Mouse (Mus musculus) ES-Bruce4 (cell line): ENCODE measurements around the gene Clasrp. TPM values are rescaled to one million over a fixed set of nuclear protein-coding genes. Genes with fewer than 3 reads are reported as not detected.
"Not testable (repeated sequence)": the region's sequence is repeated elsewhere in the genome, so short reads cannot be mapped to it uniquely, and the experiment has no call there.

Source experiments
- H3K27ac ChIP-seq: 2 replicates; pipeline ENCODE4 v1.5.1; 2012; ENCODE audit warnings: low read length, inconsistent platforms; ENCODE audit not compliant: insufficient read depth
- H3K27me3 ChIP-seq: 2 replicates; pipeline ENCODE4 v1.6.1; 2012; ENCODE audit warnings: mild to moderate bottlenecking, low read length, inconsistent platforms; ENCODE audit not compliant: control insufficient read depth, poor library complexity, insufficient read depth, severe bottlenecking
- H3K36me3 ChIP-seq: 2 replicates; pipeline ENCODE4 v1.6.1; 2012; ENCODE audit warnings: inconsistent platforms, mild to moderate bottlenecking, low read length, moderate library complexity; ENCODE audit not compliant: control insufficient read depth, poor library complexity, insufficient read depth, severe bottlenecking
- H3K4me1 ChIP-seq: one replicate; pipeline ENCODE4 v1.8.1; 2011; ENCODE audit warnings: low read length; ENCODE audit not compliant: control insufficient read depth, insufficient read depth
- H3K4me3 ChIP-seq: 2 replicates; pipeline ENCODE4 v1.5.1; 2011; ENCODE audit warnings: low read depth, mild to moderate bottlenecking, low read length
- H3K9ac ChIP-seq: 2 replicates; pipeline ENCODE4 v1.6.1; 2012; ENCODE audit warnings: low read depth, mild to moderate bottlenecking, inconsistent platforms; ENCODE audit not compliant: poor library complexity, severe bottlenecking
- H3K9me3 ChIP-seq: replicated peaks from 2 replicates; pipeline ENCODE4 v1.6.1; 2012; ENCODE audit warnings: mild to moderate bottlenecking, low read length, inconsistent platforms; ENCODE audit not compliant: control insufficient read depth, poor library complexity, insufficient read depth, severe bottlenecking
- CTCF ChIP-seq: IDR thresholded peaks from one replicate; pipeline ENCODE4 v1.8.1; 2011; ENCODE audit warnings: low read depth, low read length
- EP300 ChIP-seq: IDR thresholded peaks from 2 replicates; pipeline ENCODE4 v1.6.1; 2011; ENCODE audit warnings: low read depth, low read length; ENCODE audit not compliant: insufficient read depth
- POLR2A ChIP-seq: IDR thresholded peaks from one replicate; pipeline ENCODE4 v1.8.1; 2011; ENCODE audit warnings: low read length; ENCODE audit not compliant: insufficient read depth
- polyA plus RNA-seq: library from polyadenylated mRNA; stranded (reverse); fragments of >200 nt; gene quantifications from 2 replicates; pipeline ENCODE4 v1.2.4, GENCODE M21; 2011; ENCODE audit warnings: low read depth; ENCODE audit not compliant: missing spikeins, insufficient read depth, insufficient read length

Gene Clasrp
- polyA plus RNA-seq, 1 experiment, result 52.3 TPM

DNA sequence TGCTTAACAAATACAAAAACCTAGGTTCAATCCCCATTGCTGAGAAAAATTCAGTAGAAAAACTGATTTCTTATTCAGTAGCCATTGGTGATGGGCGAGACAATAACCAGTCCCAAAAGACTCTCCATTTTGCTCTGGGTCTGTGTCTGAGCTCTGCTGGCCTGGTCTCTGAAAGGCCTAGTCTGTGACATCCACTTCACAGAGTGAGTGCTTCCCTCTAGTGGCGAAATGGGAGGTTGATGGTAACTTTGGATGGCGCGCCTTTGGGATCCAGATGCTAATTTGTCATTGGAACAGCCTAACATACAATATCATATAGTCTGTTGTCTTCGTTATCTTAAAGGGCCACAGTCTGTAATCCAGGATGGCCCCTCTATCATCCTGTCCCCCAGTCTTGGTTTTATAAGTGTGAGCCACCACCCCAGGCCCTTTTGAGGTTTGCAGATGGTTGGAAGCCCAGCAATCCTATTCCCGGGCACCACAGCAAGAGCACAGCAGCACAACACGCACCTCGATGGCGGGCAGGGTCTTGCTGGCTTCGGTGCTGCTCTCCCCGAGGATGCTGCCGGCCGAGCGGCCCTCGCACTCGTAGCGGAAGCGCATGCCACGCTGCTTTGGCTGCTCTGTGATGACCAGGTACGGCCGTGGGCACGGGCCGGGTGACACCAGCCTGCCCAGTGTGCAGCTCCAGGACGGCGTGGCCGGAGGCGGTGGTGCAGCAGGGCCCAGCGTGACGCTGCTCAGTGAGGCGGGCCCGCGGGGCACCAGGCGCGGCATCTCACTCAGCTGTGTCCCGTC is 14.9 kb upstream of the Clasrp start:
- Histone ChIP-seq H3K4me1 (no peaks in the 10 kb centered on the region), H3K4me3 (peak overlapping the region; percentile 53), H3K9me3 (no peaks in the 10 kb centered on the region), H3K27me3 (no peaks in the 10 kb centered on the region), H3K36me3 (no peaks in the 10 kb centered on the region), H3K27ac (no peak overlapping the region), H3K9ac (peak overlapping the region; percentile 15)
- peak; percentile 77 for TF ChIP-seq CTCF
- TF ChIP-seq EP300, result no peak
- no peak for TF ChIP-seq POLR2A

DNA sequence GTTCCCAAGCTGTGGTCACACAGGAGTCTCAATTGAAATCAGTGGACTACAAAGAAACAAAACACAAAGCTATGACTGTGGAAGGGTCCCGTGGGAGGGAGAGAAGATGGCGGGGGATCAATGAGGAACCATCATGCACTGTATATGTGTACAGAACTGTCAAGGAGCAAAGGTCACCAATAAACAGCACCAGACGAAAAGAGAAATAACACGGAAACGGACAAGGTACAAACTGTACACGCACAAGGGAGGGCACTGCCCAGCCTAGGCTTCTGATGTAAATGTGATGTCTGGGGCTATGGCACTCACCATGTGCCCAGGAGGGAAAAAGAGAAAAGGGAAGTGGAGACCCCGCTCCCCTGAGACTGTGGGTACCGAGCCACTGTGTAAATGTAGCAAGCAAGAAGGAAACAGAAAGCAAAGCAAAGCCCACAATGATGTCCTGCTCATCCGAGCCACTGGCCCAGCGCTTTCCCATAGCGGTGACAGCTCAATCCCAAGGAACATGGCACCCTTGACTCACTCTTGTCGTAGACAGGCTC is 10.8 kb upstream of the Clasrp start:
- TF ChIP-seq POLR2A, result no peak
- TF ChIP-seq CTCF, result no peak
- no peak for TF ChIP-seq EP300
- H3K36me3 ChIP-seq, result no peaks in the 10 kb centered on the region
- no peaks in the 10 kb centered on the region for H3K4me1 ChIP-seq
- no peak overlapping the region for H3K4me3 ChIP-seq
- H3K27ac ChIP-seq, result no peak overlapping the region
- H3K9ac ChIP-seq, result no peak overlapping the region
- no peaks in the 10 kb centered on the region for H3K9me3 ChIP-seq
- no peaks in the 10 kb centered on the region for H3K27me3 ChIP-seq

DNA sequence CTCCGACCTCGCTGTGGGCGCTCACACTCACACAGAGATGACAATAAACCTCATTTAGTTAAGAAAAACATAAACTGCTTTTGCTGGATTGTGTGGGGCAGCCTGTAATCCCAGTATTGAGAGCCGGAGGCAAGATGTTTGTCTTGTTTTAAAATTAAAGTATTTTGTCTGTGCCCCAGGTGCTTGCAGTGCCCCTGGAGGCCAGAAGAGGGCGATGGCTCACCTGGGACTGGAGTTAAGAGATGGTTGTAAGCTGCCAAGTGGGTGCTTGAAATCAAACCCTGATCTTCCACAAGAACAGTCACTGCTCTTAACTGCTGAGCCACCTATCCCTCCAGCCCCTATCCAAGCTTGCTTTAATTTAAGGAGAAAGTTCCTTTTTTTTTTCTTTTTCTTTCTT is 6.7 kb upstream of the Clasrp start:
- peak; percentile 50 for TF ChIP-seq CTCF
- TF ChIP-seq EP300, result no peak
- H3K36me3 ChIP-seq, result no peaks in the 10 kb centered on the region

DNA sequence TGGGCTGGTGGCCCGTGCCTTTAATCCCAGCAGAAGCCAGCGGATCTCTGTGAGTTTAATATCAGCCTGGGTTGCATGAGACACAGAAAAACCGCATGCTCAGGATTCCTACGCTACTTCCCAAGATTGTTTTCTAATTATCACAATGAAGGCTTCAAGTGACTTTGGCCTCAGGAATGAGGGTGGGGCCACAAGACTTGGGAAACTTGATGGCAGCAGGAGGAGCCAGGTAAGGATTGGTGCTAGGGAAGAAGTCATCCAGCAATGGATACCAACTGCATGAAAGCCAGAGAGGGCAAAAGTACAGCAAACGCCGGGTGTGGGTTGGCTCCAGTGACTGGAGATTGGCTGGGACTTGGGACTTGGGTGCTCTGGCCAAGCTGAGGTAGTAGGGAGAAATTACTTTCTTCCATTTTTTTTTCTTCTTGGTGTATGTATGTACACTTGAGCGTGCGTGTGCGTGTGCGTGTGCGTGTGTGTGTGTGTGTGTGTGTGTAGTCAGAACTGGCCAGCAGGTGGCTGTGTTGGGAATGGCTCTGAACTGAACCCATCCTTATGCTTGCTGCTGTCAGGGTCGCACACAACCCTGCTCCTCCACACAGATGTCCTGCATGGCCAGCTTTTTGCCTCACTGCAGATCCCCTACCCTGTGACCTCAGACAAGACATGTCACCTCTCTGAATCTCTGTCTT is 5.5 kb upstream of the Clasrp start:
- H3K4me1 ChIP-seq, result no peaks in the 10 kb centered on the region
- H3K36me3 ChIP-seq, result no peaks in the 10 kb centered on the region
- no peaks in the 10 kb centered on the region for H3K27me3 ChIP-seq
- H3K27ac ChIP-seq, result peak overlapping the region; percentile 37; the same call in 1 of the 2 replicates
- no peaks in the 10 kb centered on the region for H3K9me3 ChIP-seq
- H3K4me3 ChIP-seq, result no peak overlapping the region
- no peak overlapping the region for H3K9ac ChIP-seq
- TF ChIP-seq CTCF, result peak; percentile 12
- TF ChIP-seq EP300, result no peak

More for the DNA sequence above, 6.7 kb upstream of the Clasrp start:
- no peak overlapping the region for H3K9ac ChIP-seq
- H3K4me3 ChIP-seq, result no peak overlapping the region
- no peaks in the 10 kb centered on the region for H3K9me3 ChIP-seq
- H3K4me1 ChIP-seq, result no peaks in the 10 kb centered on the region
- no peaks in the 10 kb centered on the region for H3K27me3 ChIP-seq
- no peak overlapping the region for H3K27ac ChIP-seq

DNA sequence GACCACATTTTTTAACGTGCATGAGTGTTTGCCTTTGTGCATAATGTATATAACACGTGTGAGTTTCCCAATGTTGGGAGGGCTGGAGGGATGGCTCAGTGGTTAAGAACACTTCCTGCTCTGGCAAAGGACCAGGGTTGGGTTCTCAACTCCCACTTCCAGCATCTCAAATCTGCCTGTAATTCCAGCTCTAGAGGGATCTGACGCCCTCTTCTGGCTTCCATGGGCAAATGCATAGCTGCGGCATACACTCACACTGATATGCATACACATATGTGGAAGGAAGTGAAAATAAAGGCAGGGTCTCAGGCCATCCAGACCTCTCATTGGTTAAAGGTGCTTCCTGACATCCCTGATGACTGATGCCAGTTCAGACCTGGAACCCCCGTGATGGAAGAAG is 3.0 kb upstream of the Clasrp start:
- H3K4me1 ChIP-seq, result peaks cover 1% of the 10 kb centered on the region
- no peaks in the 10 kb centered on the region for H3K9me3 ChIP-seq
- no peak overlapping the region for H3K9ac ChIP-seq
- H3K27me3 ChIP-seq, result no peaks in the 10 kb centered on the region
- no peak overlapping the region for H3K4me3 ChIP-seq
- peaks cover 3% of the 10 kb centered on the region; the same call in 1 of the 2 replicates for H3K36me3 ChIP-seq
- TF ChIP-seq POLR2A, result no peak
- no peak for TF ChIP-seq EP300
- TF ChIP-seq CTCF, result peak; percentile 20
- no peak overlapping the region for H3K27ac ChIP-seq

DNA sequence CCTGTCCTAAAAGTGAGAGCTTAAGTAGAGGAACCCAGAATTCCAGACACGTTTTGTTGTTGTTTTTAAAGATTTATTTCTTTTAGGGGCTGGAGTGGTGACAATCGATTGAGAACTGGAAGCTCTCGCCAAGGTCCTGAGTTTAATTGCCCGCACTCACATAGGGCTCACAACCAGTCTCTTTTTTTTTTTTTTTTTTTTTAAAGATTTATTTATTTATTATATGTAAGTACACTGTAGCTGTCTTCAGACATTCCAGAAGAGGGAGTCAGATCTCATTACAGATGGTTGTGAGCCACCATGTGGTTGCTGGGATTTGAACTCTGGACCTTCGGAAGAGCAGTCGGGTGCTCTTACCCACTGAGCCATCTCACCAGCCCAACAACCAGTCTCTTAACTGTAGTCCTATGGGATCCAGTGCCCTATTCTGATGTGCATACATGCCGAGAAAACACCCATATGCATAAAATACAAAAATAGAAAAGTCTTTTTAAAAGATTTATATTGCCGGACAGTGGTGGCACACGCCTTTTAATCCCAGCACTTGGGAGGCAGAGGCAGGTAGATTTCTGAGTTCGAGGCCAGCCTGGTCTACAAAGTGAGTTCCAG is 424 bp upstream of the Clasrp start:
- not testable (repeated sequence) for H3K4me1 ChIP-seq, H3K27me3 ChIP-seq, H3K9me3 ChIP-seq, H3K4me3 ChIP-seq, H3K27ac ChIP-seq, H3K9ac ChIP-seq
- peaks cover 16% of the 10 kb centered on the region for H3K36me3 ChIP-seq
